Mouse (Mus musculus): ENCODE data around the gene A4gnt. TPM values are rescaled to one million over a fixed set of nuclear protein-coding genes. Genes with fewer than 3 reads are reported as not detected.

Gene A4gnt
- not detected in 2 replicates for polyA plus RNA-seq (2015; fragmentation: Nextera tagmentation; extraction: Ambion mirVana)

- Histone ChIP-seq H3K27me3 (replicated peaks; ENCODE audit: insufficient read depth, low read length) (no peaks in the 10 kb centered on the region), H3K4me3 (ENCODE audit: low read depth, low read length) (no peak within 1 kb of the TSS), H3K36me3 (ENCODE audit: insufficient read depth, low read length) (no peaks in the 10 kb centered on the region), H3K9me3 (ENCODE audit: low read length) (no peaks in the 10 kb centered on the region), H3K4me1 (ENCODE audit: insufficient read depth, low read depth, low read length) (no peaks in the 10 kb centered on the region), H3K27ac (ENCODE audit: low read length) (no peak within 1 kb of the TSS), H3K4me2 (replicated peaks; ENCODE audit: low read depth, low read length) (no peak within 1 kb of the TSS), H3K9ac (replicated peaks; ENCODE audit: low read depth) (no peak within 1 kb of the TSS)
- WGBS = 38% methylated on average over 2 of the region's 2 CpGs
- no peak for TF ChIP-seq EP300 (IDR thresholded peaks at IDR 0.05)
- TF ChIP-seq CTCF (IDR thresholded peaks at IDR 0.05) = no peak
- ATAC-seq (no peak), DNase-seq (ENCODE audit: low spot score) (no peak)
These were observed at the start of gene A4gnt for GRCm38 (mm10) chr9:99612202-99612601. Gene A4gnt, plus strand, starts transcription at chr9:99612502.

- Histone ChIP-seq H3K4me1 (ENCODE audit: insufficient read depth, low read depth, low read length) (peaks cover 7% of the 10 kb centered on the region; the same call in 1 of the 2 replicates), H3K9me3 (ENCODE audit: low read length) (no peaks in the 10 kb centered on the region), H3K4me2 (replicated peaks; ENCODE audit: low read depth, low read length) (no peak overlapping the region), H3K27me3 (replicated peaks; ENCODE audit: insufficient read depth, low read length) (no peaks in the 10 kb centered on the region), H3K9ac (replicated peaks; ENCODE audit: low read depth) (no peak overlapping the region), H3K4me3 (ENCODE audit: low read depth, low read length) (no peak overlapping the region), H3K27ac (ENCODE audit: low read length) (no peak overlapping the region), H3K36me3 (ENCODE audit: insufficient read depth, low read length) (no peaks in the 10 kb centered on the region)
- DNase-seq (ENCODE audit: low spot score) = peak; percentile 92
- TF ChIP-seq EP300 (IDR thresholded peaks at IDR 0.05) = no peak
- TF ChIP-seq CTCF (IDR thresholded peaks at IDR 0.05) = no peak
- 12% methylated on average over 11 of the region's 11 CpGs for WGBS
- ATAC-seq = peak; percentile 74
These were observed 48.6 kb upstream of the A4gnt start for GRCm38 (mm10) chr9:99563714-99564113.

DNA sequence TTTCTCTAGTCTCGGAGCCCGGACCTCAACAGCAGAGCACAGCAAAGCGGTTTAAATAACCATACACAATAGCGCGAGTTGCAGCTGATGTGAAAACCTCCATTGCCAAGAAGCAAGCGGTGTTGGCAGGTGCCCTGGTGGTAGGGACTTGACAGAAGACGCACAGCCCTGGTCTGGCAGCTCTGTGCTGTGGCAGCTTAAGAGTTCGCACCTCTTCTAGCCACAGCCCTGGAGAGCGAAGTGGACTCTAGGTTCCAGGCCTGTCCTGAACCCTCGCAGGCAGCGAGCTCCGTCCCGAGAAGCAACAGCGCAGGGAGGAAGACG lies 44.3 kb upstream of the A4gnt start:
- Histone ChIP-seq H3K27me3 (replicated peaks; ENCODE audit: insufficient read depth, low read length) (no peaks in the 10 kb centered on the region), H3K4me1 (ENCODE audit: insufficient read depth, low read depth, low read length) (peaks cover 7% of the 10 kb centered on the region; the same call in 1 of the 2 replicates), H3K9ac (replicated peaks; ENCODE audit: low read depth) (peak overlapping the region; percentile 89), H3K4me2 (replicated peaks; ENCODE audit: low read depth, low read length) (peak overlapping the region; percentile 87), H3K9me3 (ENCODE audit: low read length) (no peaks in the 10 kb centered on the region), H3K27ac (ENCODE audit: low read length) (peak overlapping the region; percentile 99), H3K4me3 (ENCODE audit: low read depth, low read length) (peak overlapping the region; percentile 90), H3K36me3 (ENCODE audit: insufficient read depth, low read length) (no peaks in the 10 kb centered on the region)
- no peak for TF ChIP-seq EP300 (IDR thresholded peaks at IDR 0.05)
- peak; percentile 33 for TF ChIP-seq CTCF (IDR thresholded peaks at IDR 0.05)
- 1% methylated on average over 15 of the region's 15 CpGs for WGBS
- DNase-seq (ENCODE audit: low spot score) (no peak), ATAC-seq (no peak)

- peak within 1 kb of the TSS; percentile 90 for H3K4me3 ChIP-seq (ENCODE audit: low read depth, low read length)
These were observed 43.8 kb upstream of the A4gnt start, which contains the start of gene Armc8 for GRCm38 (mm10) chr9:99568347-99569070. Gene Armc8, minus strand, starts transcription at chr9:99568899.

GRCm38 (mm10) chr9:99569071-99569397 lies 43.3 kb upstream of the A4gnt start:
- WGBS = 2% methylated on average over 9 of the region's 9 CpGs

More at GRCm38 (mm10) chr9:99568347-99569070, 43.8 kb upstream of the A4gnt start, which contains the start of gene Armc8:
- no peak; the same call in 1 of the 2 replicates for TF ChIP-seq CTCF (IDR thresholded peaks at IDR 0.05)
- no peak for TF ChIP-seq EP300 (IDR thresholded peaks at IDR 0.05)
- Histone ChIP-seq H3K4me2 (replicated peaks; ENCODE audit: low read depth, low read length) (peak within 1 kb of the TSS; percentile 87), H3K9ac (replicated peaks; ENCODE audit: low read depth) (peak within 1 kb of the TSS; percentile 89), H3K9me3 (ENCODE audit: low read length) (no peaks in the 10 kb centered on the region), H3K4me1 (ENCODE audit: insufficient read depth, low read depth, low read length) (peaks cover 7% of the 10 kb centered on the region; the same call in 1 of the 2 replicates), H3K27me3 (replicated peaks; ENCODE audit: insufficient read depth, low read length) (no peaks in the 10 kb centered on the region), H3K27ac (ENCODE audit: low read length) (peak within 1 kb of the TSS; percentile 99), H3K36me3 (ENCODE audit: insufficient read depth, low read length) (no peaks in the 10 kb centered on the region)
- WGBS = 2% methylated on average over 67 of the region's 70 CpGs
- DNase-seq (ENCODE audit: low spot score) (peak; percentile 96), ATAC-seq (peak; percentile 97)

DNA sequence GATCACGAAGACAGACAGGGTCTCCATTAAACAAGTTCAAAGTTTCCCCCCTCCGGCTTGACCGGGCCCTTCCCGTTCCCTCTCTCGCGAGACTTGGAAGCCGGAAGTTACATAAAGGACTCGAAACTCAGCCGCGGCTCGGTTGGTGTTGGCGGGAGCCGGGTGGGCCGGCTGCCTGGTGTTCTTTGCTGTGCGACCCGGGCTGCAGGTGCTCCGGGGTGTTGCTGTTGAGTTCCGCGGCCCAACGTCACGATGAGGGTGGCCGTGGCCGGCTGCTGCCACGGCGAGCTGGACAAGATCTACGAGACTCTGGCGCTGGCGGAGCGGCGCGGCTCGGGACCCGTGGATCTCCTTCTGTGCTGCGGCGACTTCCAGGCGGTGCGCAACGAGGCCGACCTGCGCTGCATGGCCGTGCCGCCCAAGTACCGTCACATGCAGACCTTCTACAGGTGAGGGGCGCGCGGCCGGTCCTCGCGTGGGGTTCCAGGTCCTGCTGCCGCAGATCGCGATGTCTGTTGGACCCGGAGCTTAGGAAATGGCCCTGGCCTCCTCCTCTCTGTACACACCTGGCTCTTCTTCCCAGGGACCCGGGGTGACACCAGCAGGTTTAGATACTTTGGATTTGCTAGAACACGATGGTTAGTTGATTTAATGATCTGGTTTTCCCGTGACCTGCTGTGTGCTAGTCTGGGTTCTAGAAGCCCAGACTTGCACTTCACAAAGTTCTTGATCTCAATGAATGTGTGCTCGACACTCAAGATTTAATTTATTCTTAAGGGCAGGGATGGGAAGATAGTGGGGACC lies 36.4 kb upstream of the A4gnt start, which contains the start of gene Dbr1:
Gene Dbr1, plus strand, starts transcription at position 123 of the 804 bp plus-strand sequence.
- Histone ChIP-seq H3K36me3 (ENCODE audit: insufficient read depth, low read length) (no peaks in the 10 kb centered on the region), H3K27me3 (replicated peaks; ENCODE audit: insufficient read depth, low read length) (no peaks in the 10 kb centered on the region), H3K4me2 (replicated peaks; ENCODE audit: low read depth, low read length) (peak within 1 kb of the TSS; percentile 87), H3K4me1 (ENCODE audit: insufficient read depth, low read depth, low read length) (peaks cover 2% of the 10 kb centered on the region; the same call in 1 of the 2 replicates), H3K27ac (ENCODE audit: low read length) (peak within 1 kb of the TSS; percentile 85), H3K9ac (replicated peaks; ENCODE audit: low read depth) (peak within 1 kb of the TSS; percentile 93), H3K9me3 (ENCODE audit: low read length) (no peaks in the 10 kb centered on the region), H3K4me3 (ENCODE audit: low read depth, low read length) (peak within 1 kb of the TSS; percentile 87)
- peak; percentile 96 for DNase-seq (ENCODE audit: low spot score)
- ATAC-seq = peak; percentile 97
- no peak for TF ChIP-seq CTCF (IDR thresholded peaks at IDR 0.05)
- TF ChIP-seq EP300 (IDR thresholded peaks at IDR 0.05) = peak; percentile 88
- under 1% methylated on average over 51 of the region's 57 CpGs for WGBS

More at GRCm38 (mm10) chr9:99569071-99569397, 43.3 kb upstream of the A4gnt start:
- TF ChIP-seq CTCF (IDR thresholded peaks at IDR 0.05) (no peak), EP300 (IDR thresholded peaks at IDR 0.05) (no peak)
- H3K27ac ChIP-seq (ENCODE audit: low read length) = peak overlapping the region; percentile 99
- DNase-seq (ENCODE audit: low spot score) = no peak
- no peaks in the 10 kb centered on the region for H3K9me3 ChIP-seq (ENCODE audit: low read length)
- peak overlapping the region; percentile 87 for H3K4me2 ChIP-seq (replicated peaks; ENCODE audit: low read depth, low read length)
- no peaks in the 10 kb centered on the region for H3K36me3 ChIP-seq (ENCODE audit: insufficient read depth, low read length)
- H3K27me3 ChIP-seq (replicated peaks; ENCODE audit: insufficient read depth, low read length) = no peaks in the 10 kb centered on the region
- peak overlapping the region; percentile 90 for H3K4me3 ChIP-seq (ENCODE audit: low read depth, low read length)
- peak; percentile 47; the same call in 1 of the 2 replicates for ATAC-seq
- peak overlapping the region; percentile 89 for H3K9ac ChIP-seq (replicated peaks; ENCODE audit: low read depth)
- H3K4me1 ChIP-seq (ENCODE audit: insufficient read depth, low read depth, low read length) = peaks cover 7% of the 10 kb centered on the region; the same call in 1 of the 2 replicates
